Mouse (Mus musculus): ENCODE measurements around the gene Olfr550. TPM values are rescaled to one million over a fixed set of nuclear protein-coding genes. Genes with fewer than 3 reads are reported as not detected.

Gene Olfr550
- not detected in 2 replicates for polyA plus RNA-seq (2012; rRNA removed)

DNA sequence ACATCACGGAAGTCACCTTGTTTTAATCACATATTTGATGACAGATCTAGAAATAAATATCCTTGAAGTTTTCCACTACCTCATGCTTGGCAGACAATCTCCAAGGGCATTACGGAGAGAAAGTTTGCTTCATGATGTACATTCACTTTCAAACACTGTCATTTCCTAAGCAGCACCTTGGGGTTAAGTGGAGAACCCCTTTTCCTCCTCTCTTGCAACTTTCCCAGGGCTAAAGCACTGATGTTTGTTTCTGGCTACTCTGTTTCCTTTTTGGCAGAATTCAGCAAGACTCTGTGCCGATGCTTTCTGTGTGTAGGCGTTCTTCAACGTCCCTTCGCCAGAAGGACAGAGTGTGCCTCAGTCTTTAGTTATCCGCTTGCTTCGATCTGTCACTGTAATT lies at the start of gene Olfr550:
Gene Olfr550, plus strand, starts transcription at position 301 of the 400 bp plus-strand sequence.

DNA sequence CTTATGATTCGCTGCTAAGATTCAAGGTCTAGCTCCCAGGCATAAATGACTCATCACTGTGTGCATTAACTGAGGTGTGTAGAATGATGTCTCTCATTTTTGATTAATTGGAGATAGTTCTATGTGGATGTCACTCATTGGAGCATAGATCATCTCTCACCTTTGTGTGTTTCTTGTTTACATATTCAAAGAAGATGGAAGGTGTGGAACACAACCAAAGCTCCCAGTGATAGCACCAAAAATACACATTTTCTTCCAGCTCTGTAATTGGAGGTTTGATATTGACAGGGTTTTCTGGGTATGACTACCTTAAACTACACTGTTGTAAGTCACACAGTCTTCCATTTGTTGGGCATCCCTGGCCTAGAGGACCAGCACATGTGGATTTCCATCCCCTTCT lies 36.8 kb upstream of the Olfr550 start, which contains the start of gene Olfr547:
Gene Olfr547, plus strand, starts transcription at position 301 of the 400 bp plus-strand sequence.

DNA sequence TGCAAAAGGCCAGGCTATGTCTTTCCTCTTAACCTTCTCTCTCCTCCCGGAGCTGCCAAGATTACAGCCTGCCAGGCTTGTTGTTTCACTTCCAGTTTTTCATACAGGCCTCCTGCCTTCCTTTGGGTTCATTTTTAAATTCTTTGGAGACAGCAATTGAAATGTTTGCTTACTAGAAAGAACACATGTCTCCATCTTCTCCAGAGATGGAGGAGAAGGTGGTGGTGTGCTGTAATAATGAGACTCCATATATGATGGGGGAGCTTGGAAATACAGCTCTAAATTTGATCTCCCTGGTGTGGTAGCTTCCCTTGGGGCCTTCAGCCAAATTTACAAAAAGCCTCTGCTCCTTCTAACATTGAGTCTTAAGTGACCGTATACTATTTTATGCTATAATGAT lies 30.6 kb upstream of the Olfr550 start, which contains the start of gene Olfr548-ps1:
Gene Olfr548-ps1, plus strand, starts transcription at position 301 of the 400 bp plus-strand sequence.

DNA sequence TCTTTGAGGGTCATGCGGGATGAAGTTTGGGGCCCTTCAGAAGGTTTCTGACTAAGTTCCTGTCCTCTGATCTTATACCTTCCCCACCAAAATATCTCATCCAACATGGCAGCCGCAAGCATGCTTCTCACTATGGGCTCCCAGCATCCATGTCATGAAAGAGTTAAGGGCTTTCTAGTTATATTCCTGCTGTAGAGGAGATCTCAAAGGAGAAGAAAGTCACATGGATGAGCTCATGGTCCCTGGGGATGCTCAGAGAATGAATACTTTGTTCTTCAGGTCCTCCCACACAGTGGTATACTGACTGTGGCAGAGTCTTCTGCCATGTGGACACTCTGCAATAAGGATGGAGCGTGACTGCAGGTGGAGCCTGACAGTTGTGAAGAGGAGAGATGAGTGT lies 21.7 kb upstream of the Olfr550 start, which contains the start of gene Olfr549:
Gene Olfr549, plus strand, starts transcription at position 301 of the 400 bp plus-strand sequence.

GRCm38 (mm10) chr7:102564999-102565997 lies 5.9 kb upstream of the Olfr550 start, which contains the start of gene Trim21:
TSS of gene Trim21 (minus strand) at chr7:102565486.

GRCm38 (mm10) chr7:102591786-102592185 lies 20.5 kb downstream of the Olfr550 start, which contains the start of gene Olfr551:
TSS of gene Olfr551 (minus strand) at chr7:102591886.

GRCm38 (mm10) chr7:102597378-102598031 lies 26.3 kb downstream of the Olfr550 start, which contains the start of gene Olfr552:
TSS of gene Olfr552 (plus strand) at chr7:102597770.

DNA sequence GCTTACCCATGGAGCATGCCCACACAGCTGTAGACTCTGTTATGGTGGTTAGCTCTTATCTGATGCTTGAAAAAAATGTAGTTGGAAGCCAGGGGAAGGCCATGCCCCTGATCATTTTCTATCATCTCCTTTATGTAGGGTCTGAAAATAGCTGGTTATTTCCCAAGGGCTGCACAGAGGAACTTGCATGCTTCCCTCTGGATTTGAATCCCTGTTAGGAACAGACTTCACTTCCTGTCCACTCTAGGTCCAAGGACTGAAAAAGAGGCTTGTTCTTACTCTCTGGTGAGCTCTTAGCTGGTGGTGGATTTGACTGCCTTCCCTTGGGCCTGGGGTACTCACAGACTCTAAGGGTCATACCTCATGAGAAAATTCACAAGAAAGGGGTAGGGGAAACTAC lies 46.9 kb downstream of the Olfr550 start, which contains the start of gene Olfr553:
Gene Olfr553, minus strand, starts transcription at position 101 of the 400 bp plus-strand sequence.

Other genes with a start within 250 kb of the Olfr550 start
- 127 and 130 TPM in 2 replicates for gene Rrm1, start 129.7 kb upstream of the Olfr550 start, polyA plus RNA-seq (2012; rRNA removed)
- not detected in 2 replicates for gene Olfr543, start 89.8 kb upstream of the Olfr550 start, polyA plus RNA-seq (2012; rRNA removed)
- not detected in 2 replicates for gene Olfr544, start 83.1 kb upstream of the Olfr550 start, polyA plus RNA-seq (2012; rRNA removed)
- not detected in 2 replicates for gene Olfr545, start 71.9 kb upstream of the Olfr550 start, polyA plus RNA-seq (2012; rRNA removed)
- gene Olfr547, start 36.7 kb upstream of the Olfr550 start, polyA plus RNA-seq (2012; rRNA removed): not detected in 2 replicates
- not detected in 2 replicates for gene Olfr548-ps1, start 30.5 kb upstream of the Olfr550 start, polyA plus RNA-seq (2012; rRNA removed)
- not detected in 2 replicates for gene Olfr549, start 21.6 kb upstream of the Olfr550 start, polyA plus RNA-seq (2012; rRNA removed)
- 3.5 and 4.1 TPM in 2 replicates for gene Trim21, start 6.0 kb upstream of the Olfr550 start, polyA plus RNA-seq (2012; rRNA removed)
- not detected in 2 replicates for gene Olfr551, start 20.4 kb downstream of the Olfr550 start, polyA plus RNA-seq (2012; rRNA removed)
- gene Olfr552, start 26.3 kb downstream of the Olfr550 start, polyA plus RNA-seq (2012; rRNA removed): not detected in 2 replicates
- gene Olfr553, start 46.8 kb downstream of the Olfr550 start, polyA plus RNA-seq (2012; rRNA removed): not detected in 2 replicates
- not detected in 2 replicates for gene Olfr554, start 67.0 kb downstream of the Olfr550 start, polyA plus RNA-seq (2012; rRNA removed)
- gene Olfr555, start 87.4 kb downstream of the Olfr550 start, polyA plus RNA-seq (2012; rRNA removed): not detected in 2 replicates
- gene Olfr556, start 93.5 kb downstream of the Olfr550 start, polyA plus RNA-seq (2012; rRNA removed): not detected in 2 replicates
- gene Trim68, start 115.9 kb downstream of the Olfr550 start, polyA plus RNA-seq (2012; rRNA removed): 2.0 and 2.5 TPM in 2 replicates
- not detected in 2 replicates for gene Olfr557, start 124.5 kb downstream of the Olfr550 start, polyA plus RNA-seq (2012; rRNA removed)
- not detected in 2 replicates for gene Olfr558, start 130.8 kb downstream of the Olfr550 start, polyA plus RNA-seq (2012; rRNA removed)
- not detected in 2 replicates for gene Olfr33, start 147.6 kb downstream of the Olfr550 start, polyA plus RNA-seq (2012; rRNA removed)
- not detected in 2 replicates for gene Olfr559, start 156.0 kb downstream of the Olfr550 start, polyA plus RNA-seq (2012; rRNA removed)
- gene Olfr560, start 187.9 kb downstream of the Olfr550 start, polyA plus RNA-seq (2012; rRNA removed): not detected in 2 replicates
- gene Olfr78, start 188.0 kb downstream of the Olfr550 start, polyA plus RNA-seq (2012; rRNA removed): 0.01 and 0.15 TPM in 2 replicates
- 0.05 TPM in 1 of 2 replicates, not detected in the other for gene Olfr561, start 199.8 kb downstream of the Olfr550 start, polyA plus RNA-seq (2012; rRNA removed)
- gene Olfr564, start 232.0 kb downstream of the Olfr550 start, polyA plus RNA-seq (2012; rRNA removed): not detected in 2 replicates

All from liver, embryonic 14 days (tissue).